Mouse (Mus musculus) urinary bladder, postnatal 14 days (tissue): ENCODE data around the gene Ccdc51.

Experiments
- DNase-seq: peaks from one replicate; pipeline ENCODE4 v3.0.0; 2021; ENCODE audit warnings: low spot score

Ccdc51 gene

GRCm38 (mm10) chr9:109082124-109082800 is at the start of gene Ccdc51, which contains the start of gene Tma7:
Gene Ccdc51 (plus strand): TSS chr9:109082493.
Gene Tma7 (minus strand): TSS chr9:109082587.
- peak; percentile 83 for DNase-seq

GRCm38 (mm10) chr9:109038086-109038895 is 44.0 kb upstream of the Ccdc51 start, which contains the start of gene Shisa5:
Gene Shisa5 (plus strand): TSS chr9:109038565.
- DNase-seq = peak; percentile 88

GRCm38 (mm10) chr9:109038901-109039364 is 43.4 kb upstream of the Ccdc51 start:
- DNase-seq = peak; percentile 62

- DNase-seq = no peak
These were observed 42.6 kb upstream of the Ccdc51 start for GRCm38 (mm10) chr9:109039681-109040080.

GRCm38 (mm10) chr9:109040216-109040615 is 42.1 kb upstream of the Ccdc51 start:
- DNase-seq = no peak

- DNase-seq = no peak
These were observed 41.4 kb upstream of the Ccdc51 start for GRCm38 (mm10) chr9:109040906-109041305.

- no peak for DNase-seq
These were observed 40.9 kb upstream of the Ccdc51 start for GRCm38 (mm10) chr9:109041351-109041750.

GRCm38 (mm10) chr9:109046306-109046705 is 36.0 kb upstream of the Ccdc51 start:
- DNase-seq = no peak

- no peak for DNase-seq
These were observed 33.0 kb upstream of the Ccdc51 start for GRCm38 (mm10) chr9:109049316-109049715.

GRCm38 (mm10) chr9:109049996-109050673 is 32.2 kb upstream of the Ccdc51 start:
- DNase-seq = no peak

GRCm38 (mm10) chr9:109050674-109050997 is 31.7 kb upstream of the Ccdc51 start:
- no peak for DNase-seq

GRCm38 (mm10) chr9:109051011-109051501 is 31.2 kb upstream of the Ccdc51 start:
- no peak for DNase-seq

- no peak for DNase-seq
These were observed 30.4 kb upstream of the Ccdc51 start for GRCm38 (mm10) chr9:109051651-109052489.

- no peak for DNase-seq
These were observed 29.6 kb upstream of the Ccdc51 start for GRCm38 (mm10) chr9:109052490-109053260.

GRCm38 (mm10) chr9:109053366-109053765 is 28.9 kb upstream of the Ccdc51 start:
- no peak for DNase-seq

- DNase-seq = no peak
These were observed 28.4 kb upstream of the Ccdc51 start for GRCm38 (mm10) chr9:109053851-109054250.

- DNase-seq = peak; percentile 70
These were observed 27.6 kb upstream of the Ccdc51 start for GRCm38 (mm10) chr9:109054712-109055111.

- DNase-seq = no peak
These were observed 26.8 kb upstream of the Ccdc51 start for GRCm38 (mm10) chr9:109055271-109056030.

GRCm38 (mm10) chr9:109056081-109056690 is 26.1 kb upstream of the Ccdc51 start:
- no peak for DNase-seq

- DNase-seq = no peak
These were observed 25.4 kb upstream of the Ccdc51 start for GRCm38 (mm10) chr9:109056916-109057315.
